Mouse (Mus musculus) kidney, embryonic 16.5 days (tissue): ENCODE results near the gene Gap43. TPM values are rescaled to one million over a fixed set of nuclear protein-coding genes. Genes with fewer than 3 reads are reported as not detected.
"Not testable (repeated sequence)": the region's sequence is repeated elsewhere in the genome, so short reads cannot be mapped to it uniquely, and the experiment has no call there.

Experiments used
- ATAC-seq: fragments of 200-750 bp; cut with Nextera tagmentation; 2 replicates; pipeline ENCODE4 v1.8.0; 2017; ENCODE audit warnings: moderate TSS enrichment; ENCODE audit not compliant: low FRiP score, low TSS enrichment
- H3K27ac ChIP-seq: fragments of 300-500 bp; sonication (generic); 2 replicates; pipeline ENCODE4 v1.5.1; 2014; ENCODE audit warnings: low read length
- H3K27me3 ChIP-seq: fragments of 300-500 bp; sonication (generic); 2 replicates; pipeline ENCODE4 v1.6.1; 2014; ENCODE audit warnings: low read length, control low read depth, mixed read lengths; ENCODE audit not compliant: insufficient read depth
- H3K36me3 ChIP-seq: fragments of 300-500 bp; sonication (generic); 2 replicates; pipeline ENCODE4 v1.6.1; 2014; ENCODE audit warnings: low read length, control low read depth, mixed read lengths; ENCODE audit not compliant: insufficient read depth
- H3K4me1 ChIP-seq: fragments of 300-500 bp; sonication (generic); 2 replicates; pipeline ENCODE4 v1.6.1; 2014; ENCODE audit warnings: low read length, control low read depth, mixed read lengths; ENCODE audit not compliant: insufficient read depth
- H3K4me2 ChIP-seq: fragments of 300-500 bp; sonication (generic); replicated peaks from 2 replicates; pipeline ENCODE4 v1.6.1; 2014; ENCODE audit warnings: low read depth, low read length
- H3K4me3 ChIP-seq: fragments of 300-500 bp; sonication (generic); 2 replicates; pipeline ENCODE4 v1.5.1; 2014; ENCODE audit warnings: mild to moderate bottlenecking, low read length
- H3K9ac ChIP-seq: fragments of 300-500 bp; sonication (generic); replicated peaks from 2 replicates; pipeline ENCODE4 v1.6.1; 2014; ENCODE audit warnings: low read length
- H3K9me3 ChIP-seq: fragments of 300-500 bp; sonication (generic); 2 replicates; pipeline ENCODE4 v1.6.1; 2016; ENCODE audit warnings: low read length, control low read depth
- WGBS: fragments of 180-500 bp; shearing (Covaris S2); extraction: QIAGEN DNeasy Blood & Tissue Kit; methylation state at CpG from one replicate; pipeline ENCODE4 v1.1.7; 2014; 5-methylcytosine and 5-hydroxymethylcytosine counted together
- microRNA-seq: library from miRNA; unstranded; fragments of <30 nt; microRNA quantifications from one replicate; pipeline ENCODE4, GENCODE M21; 2016
- polyA plus RNA-seq: library from polyadenylated mRNA; unstranded; fragments of >200 nt; fragmentation: Nextera tagmentation; extraction: Ambion mirVana; gene quantifications from 2 replicates; pipeline ENCODE4 v1.2.1, GENCODE M21; 2015

Gap43 gene
- polyA plus RNA-seq, 1 experiment from 2014 or later: 17.0 TPM

DNA sequence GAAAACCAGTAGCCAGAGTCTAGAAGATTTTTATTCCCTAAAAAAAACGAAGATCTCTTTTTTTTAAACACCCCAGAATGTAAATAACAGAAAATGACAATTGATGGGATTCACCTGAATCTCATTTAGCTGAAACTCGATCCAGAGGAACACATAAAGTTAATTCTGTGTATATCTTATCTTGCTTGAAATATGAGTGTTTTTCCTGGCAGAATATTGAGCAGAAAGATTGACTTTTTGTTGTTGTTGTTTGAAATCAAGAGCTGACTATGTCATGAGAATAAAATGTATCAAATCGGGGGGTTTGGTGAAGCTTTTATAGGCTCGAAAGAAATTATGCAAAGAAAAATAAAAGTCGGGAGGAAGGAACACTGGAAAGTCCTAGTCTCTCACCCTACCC lies 88.2 kb downstream of the Gap43 start:
- 0 out of 2 replicates have a peak overlapping the region, but pooled peaks have one; percentile 2 for H3K27ac ChIP-seq
- no peaks in the 10 kb centered on the region for H3K27me3 ChIP-seq
- no peaks in the 10 kb centered on the region for H3K36me3 ChIP-seq
- no peak overlapping the region for H3K4me2 ChIP-seq
- no peak overlapping the region for H3K9ac ChIP-seq
- H3K4me3 ChIP-seq: no peak overlapping the region
- H3K4me1 ChIP-seq: no peaks in the 10 kb centered on the region
- H3K9me3 ChIP-seq: no peaks in the 10 kb centered on the region
- WGBS: 32% methylated on average over 5 of the region's 5 CpGs
- 0 out of 2 replicates have a peak, but pooled peaks have one; percentile 31 for ATAC-seq

- H3K4me1 ChIP-seq, H3K9me3 ChIP-seq, H3K27me3 ChIP-seq, H3K4me2 ChIP-seq, ATAC-seq, H3K9ac ChIP-seq, H3K27ac ChIP-seq, H3K4me3 ChIP-seq, H3K36me3 ChIP-seq: not testable (repeated sequence)
- WGBS: 90% methylated on average over 3 of the region's 3 CpGs
Measured at GRCm38 (mm10) chr16:42244121-42244520, 96.3 kb downstream of the Gap43 start.

GRCm38 (mm10) chr16:42231306-42231705 lies 109.1 kb downstream of the Gap43 start:
- Histone ChIP-seq H3K27ac (no peak overlapping the region), H3K4me1 (no peaks in the 10 kb centered on the region), H3K27me3 (no peaks in the 10 kb centered on the region), H3K9ac (no peak overlapping the region), H3K9me3 (no peaks in the 10 kb centered on the region), H3K36me3 (no peaks in the 10 kb centered on the region), H3K4me2 (no peak overlapping the region), H3K4me3 (no peak overlapping the region)
- WGBS: 79% methylated on average over 4 of the region's 4 CpGs
- no peak for ATAC-seq

Small RNA genes lying within 50 kb of the gene (microRNA-seq; reads per million reads assigned to microRNA genes)
- gene Mir6540: 2.7 reads per million, percentile 12 among the genes with 10 or more reads in this experiment
